Mouse (Mus musculus) C2C12 (cell line): ENCODE measurements around the gene Snrnp35.

Source experiments
- CTCF ChIP-seq: IDR thresholded peaks from one replicate; pipeline ENCODE4 v1.5.1; 2011; ENCODE audit not compliant: control insufficient read depth, insufficient read depth, insufficient read length
- MAX ChIP-seq: IDR thresholded peaks from one replicate; pipeline ENCODE4 v1.6.1; 2011; ENCODE audit warnings: mild to moderate bottlenecking, control low read depth
- MYOG ChIP-seq: IDR thresholded peaks from one replicate; pipeline ENCODE4 v1.6.1; 2011; ENCODE audit not compliant: control insufficient read depth, insufficient read length; ENCODE audit errors: extremely low read depth
- USF1 ChIP-seq: IDR thresholded peaks from one replicate; pipeline ENCODE4 v1.6.1; 2011; ENCODE audit warnings: low read depth, mild to moderate bottlenecking, control low read depth, moderate library complexity

DNA sequence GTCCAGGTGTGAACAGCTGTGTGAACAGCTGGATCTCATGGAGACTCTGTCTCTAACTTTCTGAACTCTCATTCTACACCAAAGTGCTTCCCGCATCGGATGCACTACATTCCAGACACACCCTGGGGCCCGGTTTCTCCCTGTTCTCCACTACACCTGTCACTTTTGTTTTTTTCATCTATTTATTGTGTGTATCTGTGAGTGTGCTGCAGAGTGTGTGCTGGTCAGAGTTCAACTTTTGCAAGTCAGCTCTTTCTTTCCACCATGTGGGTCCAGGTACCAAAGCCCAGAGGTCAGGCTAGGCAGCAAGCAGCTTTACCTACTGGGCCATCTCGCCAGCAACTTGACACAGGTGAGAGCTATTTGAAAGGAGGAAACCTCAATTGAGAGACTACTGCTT, 22.3 kb downstream of the Snrnp35 start:
- TF ChIP-seq MYOG: no peak
- no peak for TF ChIP-seq MAX
- no peak for TF ChIP-seq CTCF
- TF ChIP-seq USF1: no peak
